In genomic region chr1:95665951-95666484, GRCm38 (mm10) we compare ENCODE assay signal across 8 mouse cellular contexts. TPM values are rescaled to one million over a fixed set of nuclear protein-coding genes. Genes with fewer than 3 reads are reported as not detected.
DNase-seq lines count a peak whose midpoint lies in the region; ATAC-seq and TF ChIP-seq lines count a peak whose summit lies in the region.

No protein-coding gene starts in this region.

- no peaks in the 10 kb centered on the region for H3K4me1 ChIP-seq in cerebellum, adult 2 months (ENCODE audit: control insufficient read depth, insufficient read depth, low read length)
- H3K4me1 ChIP-seq in heart, embryonic 10.5 days: peaks cover 14% of the 10 kb centered on the region; the same call in 1 of the 2 replicates
- H3K4me1 ChIP-seq in lung, postnatal 0 days (ENCODE audit: insufficient read depth, low read depth, low read length): peaks cover 3% of the 10 kb centered on the region; the same call in 1 of the 2 replicates

- no peak for TF ChIP-seq POLR2A in cerebellum, adult 2 months (IDR thresholded peaks at IDR 0.05; ENCODE audit: borderline replicate concordance, insufficient read depth, low read length)

- H3K9me3 ChIP-seq in heart, embryonic 10.5 days: no peaks in the 10 kb centered on the region
- no peaks in the 10 kb centered on the region for H3K9me3 ChIP-seq in lung, postnatal 0 days (ENCODE audit: low read length)

- no peak overlapping the region for H3K27ac ChIP-seq in cerebellum, adult 2 months (ENCODE audit: insufficient read depth, low read length)
- no peak overlapping the region for H3K27ac ChIP-seq in heart, embryonic 10.5 days
- H3K27ac ChIP-seq in lung, postnatal 0 days (ENCODE audit: low read length): peak overlapping the region; percentile 20; the same call in 1 of the 2 replicates

- 4% methylated on average over 17 of the region's 17 CpGs for WGBS in cerebellum, adult 2 months
- 4% methylated on average over 17 of the region's 17 CpGs for WGBS in heart, embryonic 10.5 days
- 0% methylated on average over 17 of the region's 17 CpGs for WGBS in lung, postnatal 0 days

- no peaks in the 10 kb centered on the region; the same call in 1 of the 2 replicates for H3K27me3 ChIP-seq in cerebellum, adult 2 months (ENCODE audit: control insufficient read depth, insufficient read depth, low read length)
- peaks cover 21% of the 10 kb centered on the region for H3K27me3 ChIP-seq in heart, embryonic 10.5 days (ENCODE audit: insufficient read depth, poor library complexity, severe bottlenecking)
- no peaks in the 10 kb centered on the region for H3K27me3 ChIP-seq in lung, postnatal 0 days (replicated peaks; ENCODE audit: insufficient read depth, low read length)

- peak overlapping the region; percentile 35 for H3K4me3 ChIP-seq in cerebellum, adult 2 months (replicated peaks; ENCODE audit: insufficient read depth, low read depth, low read length)
- H3K4me3 ChIP-seq in heart, embryonic 10.5 days: peak overlapping the region; percentile 68
- H3K4me3 ChIP-seq in lung, postnatal 0 days (ENCODE audit: low read depth, low read length): peak overlapping the region; percentile 62

- no peak for TF ChIP-seq CTCF in cerebellum, adult 2 months (IDR thresholded peaks at IDR 0.05; ENCODE audit: borderline replicate concordance, insufficient read depth, low read depth, low read length)
- no peak for TF ChIP-seq CTCF in lung, postnatal 0 days (IDR thresholded peaks at IDR 0.05)

- DNase-seq in cerebellum, adult 2 months: no peak
- DNase-seq in cerebellum, adult 8-10 months: no peak
- DNase-seq in heart, embryonic 10.5 days (ENCODE audit: low spot score): no peak
- peak; percentile 7 to 26 for DNase-seq in kidney, adult 8-10 months
- DNase-seq in lung, postnatal 0 days (ENCODE audit: low spot score): peak; percentile 74
- peak; percentile 41 for DNase-seq in retina, embryonic 14.5 days (ENCODE audit: low spot score)
- DNase-seq in c-Kit-positive CD71-positive TER-119-positive erythroid progenitor cells, embryonic 14.5 days (ENCODE audit: low spot score): no peak

- peak; percentile 65 for TF ChIP-seq EP300 in lung, postnatal 0 days (IDR thresholded peaks at IDR 0.05)

- H3K9ac ChIP-seq in lung, postnatal 0 days (replicated peaks; ENCODE audit: low read depth): no peak overlapping the region

- no peaks in the 10 kb centered on the region for H3K36me3 ChIP-seq in heart, embryonic 10.5 days
- no peaks in the 10 kb centered on the region for H3K36me3 ChIP-seq in lung, postnatal 0 days (ENCODE audit: insufficient read depth, low read length)

- H3K4me2 ChIP-seq in lung, postnatal 0 days (replicated peaks; ENCODE audit: low read depth, low read length): peak overlapping the region; percentile 62

- ATAC-seq in common myeloid progenitor, adult 5-6 weeks (replicated peaks; ENCODE audit: low read depth, poor library complexity, severe bottlenecking): peak; percentile 6; the same call in 1 of the 2 replicates
- ATAC-seq in lung, postnatal 0 days: peak; percentile 33

RNA-seq across cellular contexts. Expression of gene St8sia4, which starts 1.4 kb away (rescaled TPM):
- polyA plus RNA-seq in cerebellum, adult 2 months (2012; rRNA removed): 3.0 and 3.3 TPM in 2 replicates
- 91.4 and 93.3 TPM in 2 replicates for total RNA-seq in common myeloid progenitor, adult 5-6 weeks (2017)
- polyA plus RNA-seq in heart, embryonic 10.5 days (2016; fragmentation: Nextera tagmentation; extraction: Ambion mirVana): 0.46 and 2.1 TPM in 2 replicates
- 6.0 and 8.6 TPM in 2 replicates for polyA plus RNA-seq in lung, postnatal 0 days (2015; fragmentation: Nextera tagmentation; extraction: Ambion mirVana)

Comparison
In these comparisons a context has a peak if more than half of its experiments do, and no peak if none do; other contexts are left out.
1. DNase-seq: peak in kidney, adult 8-10 months (2 of 2), lung, postnatal 0 days (single experiment) and retina, embryonic 14.5 days (single experiment); none in cerebellum, adult 2 months (0 of 2), cerebellum, adult 8-10 months (single experiment), heart, embryonic 10.5 days (single experiment) and c-Kit-positive CD71-positive TER-119-positive erythroid progenitor cells, embryonic 14.5 days (single experiment).
2. Peak in every context shown above with its lines, with median percentiles within 50 percentile points of each other: H3K4me3 ChIP-seq.